Mouse (Mus musculus) G1E (cell line): ENCODE results near the gene Gm26965. TPM values are rescaled to one million over a fixed set of nuclear protein-coding genes. Genes with fewer than 3 reads are reported as not detected.
"Not testable (repeated sequence)": the region's sequence is repeated elsewhere in the genome, so short reads cannot be mapped to it uniquely, and the experiment has no call there.

Experiments used
- ATAC-seq: 2 replicates; pipeline ENCODE4 v1.8.0; 2016; ENCODE audit warnings: mild to moderate bottlenecking; ENCODE audit not compliant: insufficient number of reproducible peaks, poor library complexity, low FRiP score, severe bottlenecking; ENCODE audit errors: extremely low read depth
- DNase-seq: peaks from one replicate; pipeline ENCODE4 v3.0.0; 2012; ENCODE audit warnings: low spot score
- H3K27me3 ChIP-seq: 2 replicates; pipeline ENCODE4 v1.6.1; 2012; ENCODE audit warnings: mild to moderate bottlenecking, low read length, inconsistent platforms; ENCODE audit not compliant: insufficient read depth
- H3K36me3 ChIP-seq: replicated peaks from 2 replicates; pipeline ENCODE3; 2012; ENCODE audit warnings: mild to moderate bottlenecking, inconsistent platforms
- H3K4me1 ChIP-seq: 2 replicates; pipeline ENCODE4 v1.6.1; 2012; ENCODE audit warnings: low read depth, low read length, inconsistent platforms, mixed read lengths; ENCODE audit not compliant: insufficient read depth
- H3K4me3 ChIP-seq: 2 replicates; pipeline ENCODE4 v1.5.1; 2012; ENCODE audit warnings: low read depth, mild to moderate bottlenecking, inconsistent platforms, low read length, moderate library complexity, mixed read lengths
- H3K9me3 ChIP-seq: replicated peaks from 2 replicates; pipeline ENCODE4 v1.6.1; 2012; ENCODE audit warnings: inconsistent platforms
- CTCF ChIP-seq: IDR thresholded peaks from 2 replicates; pipeline ENCODE4 v1.5.1; 2012; ENCODE audit warnings: low read depth, low read length, inconsistent platforms, mixed read lengths
- GATA1 ChIP-seq: IDR thresholded peaks from 2 replicates; pipeline ENCODE4 v1.6.1; 2012; ENCODE audit warnings: borderline replicate concordance, low read length, inconsistent platforms, mixed read lengths
- GATA2 ChIP-seq: IDR thresholded peaks from 2 replicates; pipeline ENCODE4 v1.6.1; 2012; ENCODE audit warnings: low read depth, low read length, inconsistent platforms, borderline replicate concordance
- POLR2AphosphoS5 ChIP-seq: IDR thresholded peaks from 2 replicates; pipeline ENCODE4 v1.6.1; 2012; ENCODE audit warnings: low read depth, low read length, inconsistent platforms; ENCODE audit not compliant: insufficient replicate concordance
- TAL1 ChIP-seq: conservative IDR thresholded peaks from 2 replicates; pipeline ENCODE4 v1.6.1; 2012; ENCODE audit warnings: low read depth, low read length, inconsistent platforms, mixed read lengths
- polyA plus RNA-seq: library from polyadenylated mRNA; stranded (reverse); fragments of >175 nt; gene quantifications from 2 replicates; pipeline ENCODE4 v1.2.3, GENCODE M21; 2012
- total RNA-seq, 2 experiments: library from RNA; stranded (forward) in 1 of 2; stranded (reverse) in 1 of 2; fragments of 200-1000 nt in 1 of 2; fragments of >200 nt in 1 of 2; fragmentation: Nextera tagmentation in 1 of 2; gene quantifications; 2 replicates each; pipeline ENCODE4 v1.2.3; 2014 to 2017

The Gm26965 gene
- total and polyA plus RNA-seq, 3 experiments, result 0.55 to 3.2 TPM; not detected in 1

DNA sequence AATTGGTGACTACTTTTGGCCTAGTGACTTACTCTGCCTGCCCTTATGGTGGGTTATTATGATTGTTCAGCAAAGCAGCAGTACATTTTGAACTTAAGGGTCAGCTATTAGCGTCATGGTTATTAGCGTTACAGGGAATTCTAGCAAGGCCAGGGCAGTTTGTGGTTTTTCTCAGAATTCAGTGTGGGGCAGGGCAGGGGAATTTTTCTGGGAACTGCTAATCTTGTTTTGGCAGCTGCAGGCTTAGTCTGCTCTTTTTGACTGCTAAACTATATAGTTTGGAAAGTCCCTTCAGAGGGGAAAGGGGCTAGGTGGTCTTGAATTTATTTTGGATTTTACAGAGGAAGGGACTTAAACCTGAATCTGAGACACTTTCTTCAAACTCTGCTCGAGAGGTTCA, 56.7 kb downstream of the Gm26965 start:
- ATAC-seq, result 0 out of 2 replicates have a peak, but pooled peaks have one; percentile 35
- no peak overlapping the region for H3K4me3 ChIP-seq

DNA sequence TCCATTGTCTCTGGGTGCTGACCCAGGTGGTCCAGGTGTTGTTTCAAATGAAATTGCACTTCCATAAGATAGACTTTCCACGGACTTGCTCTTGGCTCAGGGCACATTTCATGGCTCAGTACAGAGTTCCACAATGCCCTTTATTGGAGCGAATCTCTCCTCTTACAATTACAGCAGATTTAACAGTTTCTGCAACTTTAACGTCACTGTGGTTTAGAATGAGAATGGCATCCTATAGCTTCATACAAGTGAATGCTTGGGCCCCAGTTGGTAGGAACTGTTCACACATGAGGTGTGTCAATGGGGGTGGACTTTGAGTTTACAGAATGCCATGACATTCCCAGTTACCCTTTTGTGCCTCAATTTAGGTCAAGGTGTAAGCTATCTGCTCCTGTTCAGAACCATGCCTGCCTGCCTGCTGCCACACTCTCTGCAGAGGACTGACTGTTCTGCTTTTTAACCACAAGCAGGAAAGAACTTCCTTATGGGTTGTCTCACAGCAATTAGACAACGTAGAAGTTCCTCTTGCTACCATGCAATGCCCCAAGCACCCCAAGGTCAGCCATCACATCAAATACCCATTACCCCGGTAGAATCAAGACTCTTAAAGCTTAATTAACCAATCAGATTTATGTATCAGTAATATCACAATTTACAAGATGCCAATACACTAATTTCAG, 62.3 kb downstream of the Gm26965 start:
- H3K4me3 ChIP-seq, H3K9me3 ChIP-seq, H3K36me3 ChIP-seq, H3K27me3 ChIP-seq, H3K4me1 ChIP-seq: not testable (repeated sequence)
- ATAC-seq (peak; percentile 60; the same call in 1 of the 2 replicates), DNase-seq (peak; percentile 21)

More for the DNA sequence above, 56.7 kb downstream of the Gm26965 start:
- Histone ChIP-seq H3K36me3 (peaks cover 20% of the 10 kb centered on the region), H3K4me1 (peaks cover 14% of the 10 kb centered on the region), H3K9me3 (peaks cover 7% of the 10 kb centered on the region), H3K27me3 (no peaks in the 10 kb centered on the region)
- TF ChIP-seq POLR2AphosphoS5 (no peak), TAL1 (peak; percentile 79)
- DNase-seq, result no peak

DNA sequence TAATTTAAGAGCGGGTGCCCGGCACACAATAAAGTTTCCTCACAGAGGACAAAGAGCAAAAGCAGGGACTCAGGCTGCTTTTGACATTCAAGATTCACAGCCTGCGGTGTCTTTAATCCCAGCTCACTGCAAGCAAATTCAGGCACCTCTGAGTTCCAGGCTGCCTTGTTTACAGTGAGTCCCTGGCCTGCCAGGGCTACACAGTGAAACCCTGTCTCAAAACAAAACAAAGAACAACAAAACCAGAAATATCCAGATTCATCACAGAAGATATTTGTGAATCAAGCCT, 74.0 kb downstream of the Gm26965 start:
- DNase-seq, result no peak
- ATAC-seq, result no peak
- Histone ChIP-seq H3K36me3 (peaks cover 9% of the 10 kb centered on the region), H3K4me1 (peaks cover 17% of the 10 kb centered on the region), H3K9me3 (no peaks in the 10 kb centered on the region), H3K4me3 (no peak overlapping the region; the same call in 1 of the 2 replicates), H3K27me3 (no peaks in the 10 kb centered on the region)
- TF ChIP-seq GATA1 (no peak), CTCF (no peak), POLR2AphosphoS5 (no peak), TAL1 (no peak), GATA2 (no peak)

DNA sequence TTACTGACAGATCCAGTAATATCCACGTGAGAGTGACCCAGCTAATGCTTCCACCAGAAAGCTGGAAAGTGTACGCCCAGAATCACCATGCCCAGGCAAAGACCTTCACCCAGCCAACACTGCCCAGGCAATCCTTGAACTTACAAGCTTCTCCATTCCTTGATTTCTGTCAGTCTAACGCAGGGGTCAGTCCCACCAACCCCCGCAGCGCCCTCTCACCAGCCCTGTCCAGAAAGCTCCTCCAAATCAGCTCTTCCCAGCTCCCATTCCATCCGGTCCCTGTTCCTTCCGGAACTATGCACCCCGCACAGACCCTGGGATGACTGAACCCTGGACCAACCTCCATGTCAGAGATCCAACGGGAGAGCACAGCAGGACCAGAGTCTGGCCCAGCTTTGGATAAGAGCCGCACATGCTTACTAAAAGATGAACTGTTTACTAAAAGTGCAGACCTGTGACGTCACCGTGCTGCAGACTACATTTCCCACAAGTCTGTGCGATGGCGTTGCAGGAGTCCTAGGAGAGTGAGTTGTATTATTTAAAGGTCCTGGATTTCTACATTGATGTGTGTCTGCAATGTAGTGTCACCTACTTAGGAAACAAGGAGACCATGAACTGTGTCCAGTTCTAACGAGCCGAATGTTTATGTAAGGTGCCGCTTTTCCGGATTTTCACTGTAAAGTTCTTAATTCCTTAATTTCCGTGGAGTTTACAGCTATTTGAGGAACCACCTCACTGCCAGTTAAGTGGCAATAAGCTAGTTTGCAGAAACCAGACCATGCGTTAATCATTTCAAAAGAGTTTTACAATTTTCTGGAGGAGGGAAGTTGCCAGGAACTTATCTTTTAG, 74.6 kb downstream of the Gm26965 start, which contains the start of gene Zfp874a:
TSS of gene Zfp874a (minus strand) at position 453 of the 849 bp plus-strand sequence.
- ATAC-seq (peak; percentile 97), DNase-seq (peak; percentile 43)
- H3K4me3 ChIP-seq, result peak within 1 kb of the TSS; percentile 68
- H3K27me3 ChIP-seq, result no peaks in the 10 kb centered on the region
- H3K4me1 ChIP-seq, result peaks cover 17% of the 10 kb centered on the region
- no peak for TF ChIP-seq GATA1
- no peak for TF ChIP-seq TAL1
- TF ChIP-seq POLR2AphosphoS5, result no peak
- no peak for TF ChIP-seq CTCF
- no peak for TF ChIP-seq GATA2
- peaks cover 14% of the 10 kb centered on the region for H3K36me3 ChIP-seq
- no peaks in the 10 kb centered on the region for H3K9me3 ChIP-seq

Other genes with a start within 250 kb of the Gm26965 start
- gene Zfp458, start 247.7 kb downstream of the Gm26965 start, total RNA-seq (2014; fragmentation: Nextera tagmentation), result 11.0 and 12.5 TPM in 2 replicates
- 3.7 and 6.9 TPM in 2 replicates for gene Zfp458, start 247.7 kb downstream of the Gm26965 start, total RNA-seq (2017)
- 0.30 and 0.35 TPM in 2 replicates for gene Zfp458, start 247.7 kb downstream of the Gm26965 start, polyA plus RNA-seq
- 4.4 and 9.2 TPM in 2 replicates for gene Zfp457, start 219.7 kb downstream of the Gm26965 start, total RNA-seq (2014; fragmentation: Nextera tagmentation)
- 5.0 and 5.6 TPM in 2 replicates for gene Zfp457, start 219.7 kb downstream of the Gm26965 start, total RNA-seq (2017)
- 0.09 TPM in 1 of 2 replicates, not detected in the other for gene Zfp457, start 219.7 kb downstream of the Gm26965 start, polyA plus RNA-seq
- gene Zfp595, start 193.6 kb downstream of the Gm26965 start, total RNA-seq (2014; fragmentation: Nextera tagmentation), result 16.1 and 17.1 TPM in 2 replicates
- 7.6 and 9.2 TPM in 2 replicates for gene Zfp595, start 193.6 kb downstream of the Gm26965 start, total RNA-seq (2017)
- gene Zfp595, start 193.6 kb downstream of the Gm26965 start, polyA plus RNA-seq, result 0.09 and 0.23 TPM in 2 replicates
- 5.2 and 8.1 TPM in 2 replicates for gene Gm28044, start 165.6 kb downstream of the Gm26965 start, total RNA-seq (2014; fragmentation: Nextera tagmentation)
- gene Gm28044, start 165.6 kb downstream of the Gm26965 start, total RNA-seq (2017), result 4.9 and 7.2 TPM in 2 replicates
- not detected in 2 replicates for gene Gm28044, start 165.6 kb downstream of the Gm26965 start, polyA plus RNA-seq
- 10.3 and 13.4 TPM in 2 replicates for gene Zfp953, start 165.5 kb downstream of the Gm26965 start, total RNA-seq (2014; fragmentation: Nextera tagmentation)
- gene Zfp953, start 165.5 kb downstream of the Gm26965 start, total RNA-seq (2017), result 5.5 and 6.0 TPM in 2 replicates
- gene Zfp953, start 165.5 kb downstream of the Gm26965 start, polyA plus RNA-seq, result 0.04 and 0.13 TPM in 2 replicates
- 1.4 and 3.1 TPM in 2 replicates for gene Gm28041, start 150.4 kb downstream of the Gm26965 start, total RNA-seq (2014; fragmentation: Nextera tagmentation)
- 0.52 and 1.4 TPM in 2 replicates for gene Gm28041, start 150.4 kb downstream of the Gm26965 start, total RNA-seq (2017)
- not detected in 2 replicates for gene Gm28041, start 150.4 kb downstream of the Gm26965 start, polyA plus RNA-seq
- gene Zfp456, start 150.3 kb downstream of the Gm26965 start, total RNA-seq (2014; fragmentation: Nextera tagmentation), result 6.1 and 13.1 TPM in 2 replicates
- 6.2 and 6.5 TPM in 2 replicates for gene Zfp456, start 150.3 kb downstream of the Gm26965 start, total RNA-seq (2017)
- 0.12 and 0.15 TPM in 2 replicates for gene Zfp456, start 150.3 kb downstream of the Gm26965 start, polyA plus RNA-seq
- gene Zfp429, start 126.3 kb downstream of the Gm26965 start, total RNA-seq (2014; fragmentation: Nextera tagmentation), result 12.6 and 19.6 TPM in 2 replicates
- gene Zfp429, start 126.3 kb downstream of the Gm26965 start, total RNA-seq (2017), result 4.0 and 9.5 TPM in 2 replicates
- gene Zfp429, start 126.3 kb downstream of the Gm26965 start, polyA plus RNA-seq, result 0.65 and 1.2 TPM in 2 replicates
- gene Zfp459, start 104.7 kb downstream of the Gm26965 start, total RNA-seq (2014; fragmentation: Nextera tagmentation), result not detected in 2 replicates
- 0.05 and 0.06 TPM in 2 replicates for gene Zfp459, start 104.7 kb downstream of the Gm26965 start, total RNA-seq (2017)
- not detected in 2 replicates for gene Zfp459, start 104.7 kb downstream of the Gm26965 start, polyA plus RNA-seq
- gene Zfp874a, start 74.5 kb downstream of the Gm26965 start, total RNA-seq (2014; fragmentation: Nextera tagmentation), result 35.1 and 39.2 TPM in 2 replicates
- 11.3 and 13.2 TPM in 2 replicates for gene Zfp874a, start 74.5 kb downstream of the Gm26965 start, total RNA-seq (2017)
- 0.45 and 0.70 TPM in 2 replicates for gene Zfp874a, start 74.5 kb downstream of the Gm26965 start, polyA plus RNA-seq
- gene Zfp874b, start 41.9 kb downstream of the Gm26965 start, total RNA-seq (2014; fragmentation: Nextera tagmentation), result 32.2 and 37.7 TPM in 2 replicates
- 18.6 and 22.0 TPM in 2 replicates for gene Zfp874b, start 41.9 kb downstream of the Gm26965 start, total RNA-seq (2017)
- 0.63 and 0.69 TPM in 2 replicates for gene Zfp874b, start 41.9 kb downstream of the Gm26965 start, polyA plus RNA-seq
- 18.7 and 26.3 TPM in 2 replicates for gene Zfp58, start 25.6 kb downstream of the Gm26965 start, total RNA-seq (2014; fragmentation: Nextera tagmentation)
- 13.6 and 14.2 TPM in 2 replicates for gene Zfp58, start 25.6 kb downstream of the Gm26965 start, total RNA-seq (2017)
- 0.40 and 0.80 TPM in 2 replicates for gene Zfp58, start 25.6 kb downstream of the Gm26965 start, polyA plus RNA-seq
- gene Zfp87, start within 50 bp of the Gm26965 start, total RNA-seq (2014; fragmentation: Nextera tagmentation), result 35.0 and 43.3 TPM in 2 replicates
- 31.5 and 32.8 TPM in 2 replicates for gene Zfp87, start within 50 bp of the Gm26965 start, total RNA-seq (2017)
- 0.86 and 1.3 TPM in 2 replicates for gene Zfp87, start within 50 bp of the Gm26965 start, polyA plus RNA-seq
- 16.6 and 18.4 TPM in 2 replicates for gene Zfp748, start 27.7 kb upstream of the Gm26965 start, total RNA-seq (2014; fragmentation: Nextera tagmentation)
- gene Zfp748, start 27.7 kb upstream of the Gm26965 start, total RNA-seq (2017), result 14.6 and 15.8 TPM in 2 replicates
- 0.25 and 0.28 TPM in 2 replicates for gene Zfp748, start 27.7 kb upstream of the Gm26965 start, polyA plus RNA-seq
- gene Zfp729b, start 83.6 kb upstream of the Gm26965 start, total RNA-seq (2014; fragmentation: Nextera tagmentation), result 21.3 and 21.7 TPM in 2 replicates
- 25.6 and 26.0 TPM in 2 replicates for gene Zfp729b, start 83.6 kb upstream of the Gm26965 start, total RNA-seq (2017)
- gene Zfp729b, start 83.6 kb upstream of the Gm26965 start, polyA plus RNA-seq, result 0.40 and 0.65 TPM in 2 replicates
- 2.6 and 7.3 TPM in 2 replicates for gene Gm49345, start 111.6 kb upstream of the Gm26965 start, total RNA-seq (2014; fragmentation: Nextera tagmentation)
- gene Gm49345, start 111.6 kb upstream of the Gm26965 start, total RNA-seq (2017), result 3.5 and 5.9 TPM in 2 replicates
- gene Gm49345, start 111.6 kb upstream of the Gm26965 start, polyA plus RNA-seq, result not detected in 2 replicates
- gene Zfp729a, start 111.6 kb upstream of the Gm26965 start, total RNA-seq (2014; fragmentation: Nextera tagmentation), result 20.1 and 23.6 TPM in 2 replicates
- gene Zfp729a, start 111.6 kb upstream of the Gm26965 start, total RNA-seq (2017), result 9.3 and 11.1 TPM in 2 replicates
- gene Zfp729a, start 111.6 kb upstream of the Gm26965 start, polyA plus RNA-seq, result 0.17 and 0.28 TPM in 2 replicates
- 20.3 and 35.4 TPM in 2 replicates for gene Zfp738, start 160.9 kb upstream of the Gm26965 start, total RNA-seq (2014; fragmentation: Nextera tagmentation)
- gene Zfp738, start 160.9 kb upstream of the Gm26965 start, total RNA-seq (2017), result 16.3 and 17.8 TPM in 2 replicates
- gene Zfp738, start 160.9 kb upstream of the Gm26965 start, polyA plus RNA-seq, result 0.26 and 0.47 TPM in 2 replicates
- gene Zfp65, start 203.0 kb upstream of the Gm26965 start, total RNA-seq (2014; fragmentation: Nextera tagmentation), result 16.5 and 17.2 TPM in 2 replicates
- 14.6 and 22.7 TPM in 2 replicates for gene Zfp65, start 203.0 kb upstream of the Gm26965 start, total RNA-seq (2017)
- gene Zfp65, start 203.0 kb upstream of the Gm26965 start, polyA plus RNA-seq, result 0.36 and 0.78 TPM in 2 replicates
- gene Zfp85, start 229.1 kb upstream of the Gm26965 start, total RNA-seq (2014; fragmentation: Nextera tagmentation), result 9.5 and 9.9 TPM in 2 replicates
- gene Zfp85, start 229.1 kb upstream of the Gm26965 start, total RNA-seq (2017), result 9.2 and 9.5 TPM in 2 replicates
- gene Zfp85, start 229.1 kb upstream of the Gm26965 start, polyA plus RNA-seq, result 0.17 and 0.20 TPM in 2 replicates